Mouse (Mus musculus) MEL (cell line): ENCODE measurements at regions not wholly inside any gene's neighbourhood (a gene's known extent, or its start where the extent isn't known, plus 50 kb on each side); places are given as distances from the start of the nearest gene placed in this dataset.

Experiments
- DNase-seq: peaks from one replicate; pipeline ENCODE4 v3.0.0; 2011; ENCODE audit warnings: low read depth, low spot score
- H3K27ac ChIP-seq: 2 replicates; pipeline ENCODE4 v1.5.1; 2012; ENCODE audit warnings: low read depth, mild to moderate bottlenecking, control low read depth, low read length, moderate library complexity; ENCODE audit not compliant: control insufficient read depth
- H3K27me3 ChIP-seq, 2 experiments: fragments of 150-350 bp in 1 of 2; sonication (generic) in 1 of 2; 2 replicates each; pipeline ENCODE4 v1.6.1; 2012; ENCODE audit warnings: low read length in 2 of 2, mild to moderate bottlenecking in 2 of 2, improper control_type of control experiment in 1 of 2, moderate library complexity in 1 of 2; ENCODE audit not compliant: insufficient read depth in 2 of 2, control insufficient read depth in 1 of 2
- H3K36me3 ChIP-seq, 2 experiments: 2 replicates each; pipeline ENCODE4 v1.6.1; 2012 to 2014; ENCODE audit warnings: low read length in 2 of 2, improper control_type of control experiment in 1 of 2, inconsistent platforms in 1 of 2, mild to moderate bottlenecking in 1 of 2; ENCODE audit not compliant: insufficient read depth in 2 of 2, control insufficient read depth in 1 of 2
- H3K4me1 ChIP-seq, 2 experiments: fragments of 150-350 bp in 1 of 2; sonication (generic) in 1 of 2; 2 replicates each; pipeline ENCODE4 v1.6.1; 2012; ENCODE audit warnings: low read length in 2 of 2, improper control_type of control experiment in 1 of 2, mild to moderate bottlenecking in 1 of 2; ENCODE audit not compliant: insufficient read depth in 2 of 2, control insufficient read depth in 1 of 2
- H3K4me3 ChIP-seq, 2 experiments: fragments of 150-350 bp in 1 of 2; sonication (generic) in 1 of 2; 2 replicates each; pipeline ENCODE4 v1.5.1; 2012; ENCODE audit warnings: low read depth in 2 of 2, low read length in 2 of 2, mild to moderate bottlenecking in 2 of 2, moderate library complexity in 2 of 2, control low read depth in 1 of 2, improper control_type of control experiment in 1 of 2; ENCODE audit not compliant: control insufficient read depth in 1 of 2, insufficient read depth in 1 of 2
- H3K79me2 ChIP-seq: 2 replicates; pipeline ENCODE4 v1.6.1; 2012; ENCODE audit warnings: mild to moderate bottlenecking, low read length, moderate library complexity; ENCODE audit not compliant: control insufficient read depth, poor library complexity, insufficient read depth
- H3K9ac ChIP-seq: 2 replicates; pipeline ENCODE4 v1.6.1; 2012; ENCODE audit warnings: low read depth, mild to moderate bottlenecking, control low read depth, low read length, moderate library complexity; ENCODE audit not compliant: control insufficient read depth, poor library complexity, severe bottlenecking
- H3K9me3 ChIP-seq: fragments of 150-350 bp; sonication (generic); replicated peaks from 2 replicates; pipeline ENCODE4 v1.6.1; 2012; ENCODE audit warnings: mild to moderate bottlenecking, low read length, improper control_type of control experiment, moderate library complexity; ENCODE audit not compliant: insufficient read depth
- CHD2 ChIP-seq: IDR thresholded peaks from 2 replicates; pipeline ENCODE4 v1.6.1; 2011; ENCODE audit warnings: low read length, improper control_type of control experiment
- CTCF ChIP-seq, 3 experiments: IDR thresholded peaks in 2 of 3; conservative IDR thresholded peaks in 1 of 3; 2 replicates each; pipeline ENCODE4 v1.5.1; 2011 to 2012; ENCODE audit warnings: low read length in 3 of 3, low read depth in 2 of 3, mild to moderate bottlenecking in 2 of 3, improper control_type of control experiment in 1 of 3, inconsistent platforms in 1 of 3, mixed read lengths in 1 of 3, moderate library complexity in 1 of 3; ENCODE audit not compliant: control insufficient read depth in 1 of 3, insufficient read depth in 1 of 3, poor library complexity in 1 of 3, severe bottlenecking in 1 of 3
- E2F4 ChIP-seq: IDR thresholded peaks from 2 replicates; pipeline ENCODE4 v1.6.1; 2011; ENCODE audit warnings: low read depth, low read length, improper control_type of control experiment, borderline replicate concordance
- EP300 ChIP-seq, 2 experiments: IDR thresholded peaks; 2 replicates each; pipeline ENCODE4 v1.6.1; 2011; ENCODE audit warnings: improper control_type of control experiment in 2 of 2, low read length in 2 of 2, low read depth in 1 of 2, mild to moderate bottlenecking in 1 of 2
- GABPA ChIP-seq: IDR thresholded peaks from 2 replicates; pipeline ENCODE4 v1.6.1; 2012; ENCODE audit warnings: low read depth, mild to moderate bottlenecking, inconsistent platforms, low read length, improper control_type of control experiment, moderate library complexity
- GATA1 ChIP-seq: IDR thresholded peaks from 2 replicates; pipeline ENCODE4 v1.6.1; 2011; ENCODE audit warnings: low read depth, low read length, improper control_type of control experiment
- JUND ChIP-seq: IDR thresholded peaks from 2 replicates; pipeline ENCODE4 v1.6.1; 2011; ENCODE audit warnings: low read depth, mild to moderate bottlenecking, improper control_type of control experiment, low read length
- KAT2A ChIP-seq: conservative IDR thresholded peaks from 2 replicates; pipeline ENCODE4 v1.6.1; 2012; ENCODE audit warnings: low read depth, low read length, improper control_type of control experiment, inconsistent platforms
- MXI1 ChIP-seq: IDR thresholded peaks from 2 replicates; pipeline ENCODE4 v1.6.1; 2011; ENCODE audit warnings: mild to moderate bottlenecking, low read depth, low read length, improper control_type of control experiment
- MYB ChIP-seq: IDR thresholded peaks from 2 replicates; pipeline ENCODE4 v1.6.1; 2011; ENCODE audit warnings: mild to moderate bottlenecking, low read depth, low read length, improper control_type of control experiment
- MYC ChIP-seq: IDR thresholded peaks from 2 replicates; pipeline ENCODE4 v1.6.1; 2011; ENCODE audit warnings: low read depth, mild to moderate bottlenecking, low read length, improper control_type of control experiment, moderate library complexity
- NELFE ChIP-seq: IDR thresholded peaks from 2 replicates; pipeline ENCODE4 v1.6.1; 2011; ENCODE audit warnings: low read depth, low read length, improper control_type of control experiment
- NRF1 ChIP-seq: IDR thresholded peaks from 2 replicates; pipeline ENCODE4 v1.6.1; 2014; ENCODE audit warnings: low read depth, mild to moderate bottlenecking, inconsistent platforms, low read length, improper control_type of control experiment, moderate library complexity; ENCODE audit not compliant: poor library complexity, insufficient read depth, severe bottlenecking
- POLR2A ChIP-seq, 2 experiments: IDR thresholded peaks; 2 replicates each; pipeline ENCODE4 v1.6.1; 2011 to 2012; ENCODE audit warnings: low read length in 2 of 2, mild to moderate bottlenecking in 2 of 2, control low read depth in 1 of 2, improper control_type of control experiment in 1 of 2, low read depth in 1 of 2, moderate library complexity in 1 of 2; ENCODE audit not compliant: control insufficient read depth in 1 of 2, insufficient read depth in 1 of 2, poor library complexity in 1 of 2
- POLR2AphosphoS2 ChIP-seq: IDR thresholded peaks from 2 replicates; pipeline ENCODE4 v1.6.1; 2011; ENCODE audit warnings: low read length, improper control_type of control experiment
- POLR2AphosphoS5 ChIP-seq: IDR thresholded peaks from 2 replicates; pipeline ENCODE4 v1.6.1; 2012; ENCODE audit warnings: low read depth, borderline replicate concordance, mild to moderate bottlenecking, inconsistent platforms, low read length, moderate library complexity, mixed read lengths
- RAD21 ChIP-seq: IDR thresholded peaks from 2 replicates; pipeline ENCODE4 v1.6.1; 2011; ENCODE audit warnings: mild to moderate bottlenecking, low read depth, low read length, improper control_type of control experiment
- RCOR1 ChIP-seq: IDR thresholded peaks from 2 replicates; pipeline ENCODE4 v1.6.1; 2012; ENCODE audit warnings: low read depth, mild to moderate bottlenecking, inconsistent platforms, low read length, improper control_type of control experiment
- SIN3A ChIP-seq: IDR thresholded peaks from 2 replicates; pipeline ENCODE4 v1.6.1; 2012; ENCODE audit warnings: low read length, improper control_type of control experiment, inconsistent platforms
- TAL1 ChIP-seq: IDR thresholded peaks from 2 replicates; pipeline ENCODE4 v1.6.1; 2012; ENCODE audit warnings: mild to moderate bottlenecking, inconsistent platforms, low read length, moderate library complexity, mixed read lengths
- TCF12 ChIP-seq: IDR thresholded peaks from 2 replicates; pipeline ENCODE4 v1.6.1; 2014; ENCODE audit warnings: low read depth, mild to moderate bottlenecking, inconsistent platforms, low read length, improper control_type of control experiment, moderate library complexity
- UBTF ChIP-seq: IDR thresholded peaks from 2 replicates; pipeline ENCODE4 v1.6.1; 2012; ENCODE audit warnings: low read depth, mild to moderate bottlenecking, inconsistent platforms, low read length, improper control_type of control experiment, moderate library complexity, borderline replicate concordance; ENCODE audit not compliant: insufficient read depth
- USF1 ChIP-seq: IDR thresholded peaks from 2 replicates; pipeline ENCODE4 v1.6.1; 2014; ENCODE audit warnings: low read depth, mild to moderate bottlenecking, inconsistent platforms, low read length, improper control_type of control experiment, moderate library complexity
- ZKSCAN1 ChIP-seq: IDR thresholded peaks from 2 replicates; pipeline ENCODE4 v1.6.1; 2012; ENCODE audit warnings: low read depth, mild to moderate bottlenecking, inconsistent platforms, low read length, improper control_type of control experiment, moderate library complexity
- ZNF384 ChIP-seq: IDR thresholded peaks from 2 replicates; pipeline ENCODE4 v1.6.1; 2012; ENCODE audit warnings: low read depth, mild to moderate bottlenecking, inconsistent platforms, low read length, improper control_type of control experiment

DNA sequence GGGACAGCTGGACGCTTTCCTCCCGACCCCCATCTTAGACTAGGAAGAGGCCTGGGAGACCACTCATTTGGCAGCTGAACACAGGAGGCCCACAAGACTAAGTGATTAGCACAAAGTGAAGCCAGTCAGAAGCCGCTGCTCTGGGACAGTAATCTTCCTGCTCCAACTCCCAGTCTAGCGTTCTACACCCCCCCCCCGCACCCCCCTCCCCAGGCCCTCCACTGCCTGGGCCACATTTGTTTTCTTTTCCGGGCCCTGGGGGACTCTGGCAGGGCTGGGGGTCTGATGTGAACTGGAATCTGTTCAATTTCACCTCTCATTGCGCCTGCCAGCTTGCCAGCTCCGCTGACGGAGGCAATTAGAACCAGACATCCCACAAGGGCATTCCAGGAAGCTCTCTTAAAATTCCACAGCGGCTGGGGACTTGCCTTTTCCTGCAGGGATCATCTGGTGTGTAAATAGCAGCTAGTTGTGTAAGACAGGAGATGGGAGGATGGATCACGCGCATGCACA, 155.7 kb downstream of the Opa1 start:
- TF ChIP-seq ZKSCAN1 = no peak
- TF ChIP-seq GABPA = no peak
- TF ChIP-seq RAD21 = no peak
- no peak for TF ChIP-seq SIN3A
- no peak for TF ChIP-seq ZNF384
- TF ChIP-seq TCF12 = no peak
- TF ChIP-seq KAT2A = no peak
- no peak for TF ChIP-seq CTCF (IDR thresholded peaks at IDR 0.05 in 2 of 3, conservative IDR thresholded peaks at IDR 0.05 in 1 of 3; ENCODE audit: control insufficient read depth in 1 of 3, insufficient read depth in 1 of 3, low read depth in 2 of 3, low read length in 3 of 3, poor library complexity in 1 of 3, severe bottlenecking in 1 of 3)
- no peak for TF ChIP-seq NELFE

DNA sequence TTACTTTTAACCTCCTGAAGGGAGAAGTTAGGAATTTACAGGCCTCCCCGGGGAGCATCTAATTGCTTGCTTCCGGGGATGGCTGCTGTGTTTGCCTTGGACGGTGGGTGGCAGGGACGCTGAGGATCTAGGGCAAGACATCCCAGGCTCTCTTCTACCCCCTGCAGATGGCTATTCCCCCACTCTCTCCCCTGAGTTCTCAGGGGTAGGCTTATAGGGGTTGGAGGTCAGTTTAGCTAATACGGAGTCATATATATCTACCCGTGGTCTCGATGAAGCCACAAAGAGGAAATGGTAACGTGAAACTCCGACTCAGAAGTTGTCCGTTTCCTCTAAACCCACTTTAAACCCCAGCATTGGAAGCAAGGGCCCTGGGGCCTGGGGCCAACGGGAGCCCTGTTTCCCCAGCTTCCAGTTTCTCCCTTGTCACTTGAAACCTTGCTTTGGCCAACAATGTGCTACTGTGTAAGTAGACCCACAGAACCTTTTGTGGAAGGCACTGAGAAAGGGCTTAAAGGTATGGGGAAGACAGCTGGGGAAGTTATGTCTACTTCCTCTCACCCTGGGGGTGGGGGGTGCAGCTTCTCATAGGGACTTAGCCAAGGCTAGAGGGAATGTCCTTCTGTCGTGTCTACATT, 156.4 kb downstream of the Opa1 start:
- H3K36me3 ChIP-seq = no peaks in the 10 kb centered on the region
- TF ChIP-seq EP300 (IDR thresholded peaks at IDR 0.05; ENCODE audit: low read depth in 1 of 2, low read length in 2 of 2) = no peak
- no peak for TF ChIP-seq UBTF
- TF ChIP-seq ZNF384 = no peak
- no peak for TF ChIP-seq JUND
- TF ChIP-seq TAL1 = no peak
- no peak for TF ChIP-seq MYC
- TF ChIP-seq TCF12 = no peak
- no peak for TF ChIP-seq RCOR1
- TF ChIP-seq NRF1 = no peak
- TF ChIP-seq GATA1 = no peak
- TF ChIP-seq POLR2AphosphoS5 = no peak
- no peak for TF ChIP-seq MYB
- TF ChIP-seq USF1 = no peak
- no peak for TF ChIP-seq CHD2
- TF ChIP-seq MXI1 = no peak
- no peak for TF ChIP-seq E2F4
- no peak for TF ChIP-seq GABPA
- TF ChIP-seq POLR2AphosphoS2 = no peak
- no peak for TF ChIP-seq POLR2A (IDR thresholded peaks at IDR 0.05; ENCODE audit: control insufficient read depth in 1 of 2, insufficient read depth in 1 of 2, low read depth in 1 of 2, low read length in 2 of 2, poor library complexity in 1 of 2)
- H3K4me1 ChIP-seq = no peaks in the 10 kb centered on the region
- no peak overlapping the region for H3K4me3 ChIP-seq
- no peak for DNase-seq
- H3K9ac ChIP-seq = no peak overlapping the region
- H3K27me3 ChIP-seq = peaks cover 2% of the 10 kb centered on the region in 2 experiments
- no peaks in the 10 kb centered on the region for H3K79me2 ChIP-seq
- H3K9me3 ChIP-seq = no peaks in the 10 kb centered on the region
- no peak overlapping the region for H3K27ac ChIP-seq

More for the DNA sequence above, 155.7 kb downstream of the Opa1 start:
- Histone ChIP-seq H3K27ac (no peak overlapping the region), H3K4me3 (no peak overlapping the region), H3K79me2 (no peaks in the 10 kb centered on the region), H3K27me3 (peaks cover 2 to 4% of the 10 kb centered on the region in 2 experiments), H3K9me3 (no peaks in the 10 kb centered on the region), H3K36me3 (no peaks in the 10 kb centered on the region), H3K4me1 (no peaks in the 10 kb centered on the region), H3K9ac (no peak overlapping the region)
- DNase-seq = no peak
